Mouse (Mus musculus) hindbrain, embryonic 10.5 days (tissue): Measurements from ENCODE around the gene Lamtor4. TPM values are rescaled to one million over a fixed set of nuclear protein-coding genes. Genes with fewer than 3 reads are reported as not detected.

Experiments
- DNase-seq: peaks from one replicate; pipeline ENCODE4 v3.0.0-alpha.2; 2017; ENCODE audit warnings: low spot score
- H3K27ac ChIP-seq: fragments of 300-500 bp; sonication (generic); 2 replicates; pipeline ENCODE4 v1.5.1; 2016; ENCODE audit warnings: mild to moderate bottlenecking, moderate library complexity
- H3K27me3 ChIP-seq: fragments of 300-500 bp; sonication (generic); 2 replicates; pipeline ENCODE4 v1.6.1; 2016; ENCODE audit warnings: mild to moderate bottlenecking; ENCODE audit not compliant: poor library complexity, insufficient read depth, severe bottlenecking
- H3K36me3 ChIP-seq: fragments of 300-500 bp; sonication (generic); 2 replicates; pipeline ENCODE4 v1.6.1; 2016; ENCODE audit warnings: mild to moderate bottlenecking, moderate library complexity
- H3K4me1 ChIP-seq: fragments of 300-500 bp; sonication (generic); replicated peaks from 2 replicates; pipeline ENCODE4 v1.6.1; 2016; ENCODE audit warnings: mild to moderate bottlenecking
- H3K4me3 ChIP-seq: fragments of 300-500 bp; sonication (generic); 2 replicates; pipeline ENCODE4 v1.5.1; 2016; ENCODE audit warnings: mild to moderate bottlenecking, moderate library complexity
- H3K9me3 ChIP-seq: fragments of 300-500 bp; sonication (generic); 2 replicates; pipeline ENCODE4 v1.6.1; 2016; ENCODE audit warnings: mild to moderate bottlenecking, moderate library complexity
- WGBS: fragments of 180-500 bp; shearing (Covaris S2); methylation state at CpG from one replicate; pipeline ENCODE4 v1.1.7; 2016; 5-methylcytosine and 5-hydroxymethylcytosine counted together
- polyA plus RNA-seq: library from polyadenylated mRNA; unstranded; fragments of >200 nt; fragmentation: Nextera tagmentation; extraction: Ambion mirVana; gene quantifications from 2 replicates; pipeline ENCODE4 v1.2.1, GENCODE M21; 2016

Lamtor4 gene
- polyA plus RNA-seq, 1 experiment from 2014 or later = 63.6 TPM

GRCm38 (mm10) chr5:138241511-138241910, 13.8 kb upstream of the Lamtor4 start:
- Histone ChIP-seq H3K4me3 (no peak overlapping the region), H3K9me3 (no peaks in the 10 kb centered on the region), H3K4me1 (no peaks in the 10 kb centered on the region), H3K36me3 (no peaks in the 10 kb centered on the region), H3K27ac (no peak overlapping the region), H3K27me3 (no peaks in the 10 kb centered on the region)
- DNase-seq = no peak
- WGBS = 50% methylated on average over 2 of the region's 2 CpGs

- WGBS = 82% methylated on average over 12 of the region's 12 CpGs
- no peaks in the 10 kb centered on the region for H3K36me3 ChIP-seq
- H3K27me3 ChIP-seq = no peaks in the 10 kb centered on the region
- H3K27ac ChIP-seq = no peak overlapping the region
- 0 out of 2 replicates have a peak, but pooled peaks cover 3% of the 10 kb centered on the region for H3K9me3 ChIP-seq
- DNase-seq = no peak
- H3K4me1 ChIP-seq = peaks cover 10% of the 10 kb centered on the region
- no peak overlapping the region for H3K4me3 ChIP-seq
Observed at GRCm38 (mm10) chr5:138251144-138251543, 4.1 kb upstream of the Lamtor4 start.

GRCm38 (mm10) chr5:138253061-138253460, 2.2 kb upstream of the Lamtor4 start:
- Histone ChIP-seq H3K4me3 (no peak overlapping the region), H3K27ac (no peak overlapping the region), H3K4me1 (peaks cover 17% of the 10 kb centered on the region), H3K9me3 (0 out of 2 replicates have a peak, but pooled peaks cover 3% of the 10 kb centered on the region), H3K36me3 (peaks cover 10% of the 10 kb centered on the region; the same call in 1 of the 2 replicates), H3K27me3 (no peaks in the 10 kb centered on the region)
- 88% methylated on average over 3 of the region's 3 CpGs for WGBS
- no peak for DNase-seq

GRCm38 (mm10) chr5:138256094-138256467, 799 bp downstream of the Lamtor4 start:
- DNase-seq = no peak
- H3K4me1 ChIP-seq = peaks cover 30% of the 10 kb centered on the region
- peak overlapping the region; percentile 84 for H3K4me3 ChIP-seq
- peak overlapping the region; percentile 86 for H3K27ac ChIP-seq
- H3K9me3 ChIP-seq = 0 out of 2 replicates have a peak, but pooled peaks cover 3% of the 10 kb centered on the region
- peaks cover 40% of the 10 kb centered on the region for H3K36me3 ChIP-seq
- 27% methylated on average over 7 of the region's 7 CpGs for WGBS
- H3K27me3 ChIP-seq = no peaks in the 10 kb centered on the region

- 94% methylated on average over 10 of the region's 10 CpGs for WGBS
- H3K4me3 ChIP-seq = no peak overlapping the region
- no peaks in the 10 kb centered on the region for H3K27me3 ChIP-seq
- H3K27ac ChIP-seq = no peak overlapping the region
- no peak for DNase-seq
- H3K9me3 ChIP-seq = 0 out of 2 replicates have a peak, but pooled peaks cover 3% of the 10 kb centered on the region
- H3K36me3 ChIP-seq = peaks cover 50% of the 10 kb centered on the region
- peaks cover 33% of the 10 kb centered on the region for H3K4me1 ChIP-seq
Observed at GRCm38 (mm10) chr5:138256966-138257584, 1.8 kb downstream of the Lamtor4 start.

GRCm38 (mm10) chr5:138257585-138257978, 2.3 kb downstream of the Lamtor4 start:
- Histone ChIP-seq H3K27ac (no peak overlapping the region), H3K36me3 (peaks cover 55% of the 10 kb centered on the region), H3K4me3 (no peak overlapping the region), H3K9me3 (0 out of 2 replicates have a peak, but pooled peaks cover 3% of the 10 kb centered on the region), H3K4me1 (peaks cover 38% of the 10 kb centered on the region), H3K27me3 (no peaks in the 10 kb centered on the region)
- DNase-seq = no peak
- WGBS = 93% methylated on average over 4 of the region's 4 CpGs

GRCm38 (mm10) chr5:138258078-138258477, 2.8 kb downstream of the Lamtor4 start:
- H3K4me1 ChIP-seq = peaks cover 43% of the 10 kb centered on the region
- no peak overlapping the region for H3K27ac ChIP-seq
- peaks cover 56% of the 10 kb centered on the region for H3K36me3 ChIP-seq
- WGBS = 90% methylated on average over 3 of the region's 3 CpGs
- no peaks in the 10 kb centered on the region for H3K27me3 ChIP-seq
- DNase-seq = no peak
- no peak overlapping the region for H3K4me3 ChIP-seq
- 0 out of 2 replicates have a peak, but pooled peaks cover under 1% of the 10 kb centered on the region for H3K9me3 ChIP-seq

GRCm38 (mm10) chr5:138258542-138258941, 3.3 kb downstream of the Lamtor4 start:
- H3K4me1 ChIP-seq = peaks cover 47% of the 10 kb centered on the region
- no peaks in the 10 kb centered on the region for H3K27me3 ChIP-seq
- H3K36me3 ChIP-seq = peaks cover 56% of the 10 kb centered on the region
- WGBS = 87% methylated on average over 6 of the region's 6 CpGs
- H3K4me3 ChIP-seq = no peak overlapping the region
- no peak for DNase-seq
- H3K27ac ChIP-seq = no peak overlapping the region
- no peaks in the 10 kb centered on the region for H3K9me3 ChIP-seq

- DNase-seq = no peak
- H3K36me3 ChIP-seq = peaks cover 56% of the 10 kb centered on the region
- H3K27ac ChIP-seq = no peak overlapping the region
- H3K9me3 ChIP-seq = no peaks in the 10 kb centered on the region
- WGBS = 79% methylated on average over 7 of the region's 7 CpGs
- no peak overlapping the region for H3K4me3 ChIP-seq
- peaks cover 47% of the 10 kb centered on the region for H3K4me1 ChIP-seq
- no peaks in the 10 kb centered on the region for H3K27me3 ChIP-seq
Observed at GRCm38 (mm10) chr5:138258993-138259392, 3.7 kb downstream of the Lamtor4 start.

- 77% methylated on average over 10 of the region's 10 CpGs for WGBS
- H3K4me1 ChIP-seq = peaks cover 53% of the 10 kb centered on the region
- no peak for DNase-seq
- no peaks in the 10 kb centered on the region for H3K27me3 ChIP-seq
- H3K4me3 ChIP-seq = no peak overlapping the region
- no peak overlapping the region for H3K27ac ChIP-seq
- no peaks in the 10 kb centered on the region for H3K9me3 ChIP-seq
- peaks cover 56% of the 10 kb centered on the region for H3K36me3 ChIP-seq
Observed at GRCm38 (mm10) chr5:138260051-138260450, 4.8 kb downstream of the Lamtor4 start.

GRCm38 (mm10) chr5:138260834-138261233, 5.6 kb downstream of the Lamtor4 start:
- DNase-seq = no peak
- peaks cover 60% of the 10 kb centered on the region for H3K36me3 ChIP-seq

GRCm38 (mm10) chr5:138262001-138262400, 6.7 kb downstream of the Lamtor4 start:
- 84% methylated on average over 4 of the region's 4 CpGs for WGBS
- Histone ChIP-seq H3K36me3 (peaks cover 71% of the 10 kb centered on the region), H3K27ac (no peak overlapping the region), H3K9me3 (no peaks in the 10 kb centered on the region), H3K27me3 (no peaks in the 10 kb centered on the region), H3K4me3 (peak overlapping the region; percentile 83), H3K4me1 (peaks cover 42% of the 10 kb centered on the region)
- no peak for DNase-seq

More at GRCm38 (mm10) chr5:138260834-138261233, 5.6 kb downstream of the Lamtor4 start:
- Histone ChIP-seq H3K9me3 (no peaks in the 10 kb centered on the region), H3K4me3 (no peak overlapping the region), H3K4me1 (peaks cover 52% of the 10 kb centered on the region), H3K27me3 (no peaks in the 10 kb centered on the region), H3K27ac (no peak overlapping the region)
- 94% methylated on average over 11 of the region's 11 CpGs for WGBS

GRCm38 (mm10) chr5:138262582-138263240, 7.4 kb downstream of the Lamtor4 start:
- Histone ChIP-seq H3K4me3 (peak overlapping the region; percentile 83), H3K27me3 (no peaks in the 10 kb centered on the region), H3K4me1 (peaks cover 42% of the 10 kb centered on the region), H3K9me3 (no peaks in the 10 kb centered on the region), H3K36me3 (peaks cover 69% of the 10 kb centered on the region), H3K27ac (peak overlapping the region; percentile 89)
- 68% methylated on average over 18 of the region's 18 CpGs for WGBS
- DNase-seq = no peak
